Mouse (Mus musculus) embryonic facial prominence, embryonic 14.5 days (tissue): ENCODE measurements at regions not wholly inside any gene's neighbourhood (a gene's known extent, or its start where the extent isn't known, plus 50 kb on each side); places are given as distances from the start of the nearest gene placed in this dataset.

ENCODE experiments used
- ATAC-seq: fragments of 200-750 bp; cut with Nextera tagmentation; 2 replicates; pipeline ENCODE4 v1.8.0; 2017; ENCODE audit warnings: low read depth, moderate number of reproducible peaks, moderate TSS enrichment
- DNase-seq: peaks from one replicate; pipeline ENCODE4 v3.0.0-alpha.2; 2015; ENCODE audit warnings: low spot score
- H3K27ac ChIP-seq: fragments of 300-500 bp; sonication (generic); replicated peaks from 2 replicates; pipeline ENCODE4 v1.5.1; 2014; ENCODE audit warnings: low read depth, mild to moderate bottlenecking, low read length, moderate library complexity
- H3K27me3 ChIP-seq: fragments of 300-500 bp; sonication (generic); replicated peaks from 2 replicates; pipeline ENCODE4 v1.6.1; 2014; ENCODE audit warnings: low read length; ENCODE audit not compliant: control insufficient read depth, insufficient read depth
- H3K36me3 ChIP-seq: fragments of 300-500 bp; sonication (generic); 2 replicates; pipeline ENCODE4 v1.6.1; 2014; ENCODE audit warnings: low read length, mixed read lengths; ENCODE audit not compliant: control insufficient read depth, insufficient read depth
- H3K4me1 ChIP-seq: fragments of 300-500 bp; sonication (generic); 2 replicates; pipeline ENCODE4 v1.6.1; 2014; ENCODE audit warnings: antibody characterized with exemption, low read length; ENCODE audit not compliant: control insufficient read depth, insufficient read depth
- H3K4me2 ChIP-seq: fragments of 300-500 bp; sonication (generic); 2 replicates; pipeline ENCODE4 v1.6.1; 2014; ENCODE audit warnings: low read depth, mild to moderate bottlenecking, low read length, moderate library complexity, mixed read lengths
- H3K4me3 ChIP-seq: fragments of 300-500 bp; sonication (generic); 2 replicates; pipeline ENCODE4 v1.5.1; 2014; ENCODE audit warnings: low read depth, mild to moderate bottlenecking, low read length
- H3K9ac ChIP-seq: fragments of 300-500 bp; sonication (generic); 2 replicates; pipeline ENCODE4 v1.6.1; 2014; ENCODE audit warnings: low read depth, mild to moderate bottlenecking, low read length, moderate library complexity, mixed read lengths
- H3K9me3 ChIP-seq: fragments of 300-500 bp; sonication (generic); 2 replicates; pipeline ENCODE4 v1.6.1; 2016; ENCODE audit warnings: low read length; ENCODE audit not compliant: control insufficient read depth
- WGBS: fragments of 180-500 bp; shearing (Covaris S2); extraction: QIAGEN DNeasy Blood & Tissue Kit; methylation state at CpG from one replicate; pipeline ENCODE4 v1.1.7; 2014; 5-methylcytosine and 5-hydroxymethylcytosine counted together

DNA sequence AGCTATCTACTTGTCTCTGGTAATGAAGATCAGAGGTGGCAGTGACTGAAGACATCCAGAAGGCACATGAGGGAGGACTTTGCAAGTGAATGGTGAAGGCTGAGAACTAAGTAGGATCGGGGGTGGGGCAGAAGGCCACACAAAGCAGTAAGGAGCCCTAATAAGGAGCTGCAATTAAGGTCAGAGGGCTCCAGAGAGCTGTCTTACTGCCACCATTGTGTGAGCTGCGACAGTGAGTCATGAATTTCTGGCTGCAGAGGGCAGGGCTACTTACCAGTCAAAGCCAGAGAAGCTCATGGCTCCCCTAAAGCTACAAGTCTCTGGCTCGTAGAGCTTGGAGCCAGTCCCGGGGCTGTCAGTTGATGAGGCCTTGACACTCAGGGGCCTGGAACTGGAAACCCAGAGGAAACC is 172.1 kb downstream of the Shq1 start:
- no peak overlapping the region for H3K27ac ChIP-seq
- H3K4me1 ChIP-seq, result peaks cover 39% of the 10 kb centered on the region
- H3K9me3 ChIP-seq, result no peaks in the 10 kb centered on the region
- H3K27me3 ChIP-seq, result no peaks in the 10 kb centered on the region; the same call in 1 of the 2 replicates
- H3K4me3 ChIP-seq, result no peak overlapping the region
- 51% methylated on average over 4 of the region's 4 CpGs for WGBS
- H3K36me3 ChIP-seq, result no peaks in the 10 kb centered on the region
- no peak overlapping the region for H3K9ac ChIP-seq
- no peak overlapping the region for H3K4me2 ChIP-seq
- ATAC-seq (no peak), DNase-seq (no peak)

DNA sequence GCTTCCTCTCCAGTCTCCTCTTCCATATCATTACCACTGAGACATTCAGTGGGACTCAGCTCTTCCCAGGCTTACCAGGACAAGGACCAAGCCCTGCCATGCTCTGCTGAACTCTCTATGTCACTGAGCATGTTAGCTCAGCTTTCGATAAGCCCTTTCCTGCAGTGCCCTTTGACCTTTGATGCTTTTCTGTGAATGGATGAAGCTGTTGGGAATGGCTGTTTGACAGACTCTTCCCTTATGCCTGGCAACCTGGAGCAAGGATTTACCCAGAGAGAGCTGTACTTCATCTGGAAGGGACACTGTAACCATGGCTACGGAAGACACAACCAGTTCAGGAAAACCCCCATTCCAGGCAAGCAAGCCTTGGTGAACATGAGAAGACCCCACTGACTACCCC is 172.8 kb downstream of the Shq1 start:
- Histone ChIP-seq H3K27ac (no peak overlapping the region), H3K27me3 (no peaks in the 10 kb centered on the region; the same call in 1 of the 2 replicates), H3K4me3 (no peak overlapping the region), H3K4me2 (no peak overlapping the region), H3K36me3 (no peaks in the 10 kb centered on the region), H3K9ac (no peak overlapping the region), H3K4me1 (peaks cover 35% of the 10 kb centered on the region), H3K9me3 (no peaks in the 10 kb centered on the region)
- DNase-seq (no peak), ATAC-seq (no peak)
- 69% methylated on average over 2 of the region's 2 CpGs for WGBS

DNA sequence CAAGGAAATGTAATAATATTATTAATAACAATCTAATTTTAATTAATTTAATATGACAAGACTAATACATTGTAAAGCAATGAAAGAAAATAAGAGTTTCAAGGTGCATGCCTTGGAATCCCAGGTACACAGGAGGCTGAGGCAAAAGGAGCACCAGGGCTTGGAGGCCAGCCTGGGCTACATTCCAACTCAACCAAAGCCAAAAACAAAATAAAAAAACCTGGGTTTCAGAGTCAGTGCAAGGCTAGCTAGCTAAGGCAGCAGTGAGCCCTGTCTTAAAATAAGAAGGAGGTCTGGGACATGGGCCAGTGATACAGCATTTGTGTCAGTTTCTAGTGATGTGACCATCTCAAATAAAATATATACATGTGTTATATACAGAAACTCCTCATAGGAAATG is 174.8 kb downstream of the Shq1 start:
- no peak overlapping the region for H3K27ac ChIP-seq

DNA sequence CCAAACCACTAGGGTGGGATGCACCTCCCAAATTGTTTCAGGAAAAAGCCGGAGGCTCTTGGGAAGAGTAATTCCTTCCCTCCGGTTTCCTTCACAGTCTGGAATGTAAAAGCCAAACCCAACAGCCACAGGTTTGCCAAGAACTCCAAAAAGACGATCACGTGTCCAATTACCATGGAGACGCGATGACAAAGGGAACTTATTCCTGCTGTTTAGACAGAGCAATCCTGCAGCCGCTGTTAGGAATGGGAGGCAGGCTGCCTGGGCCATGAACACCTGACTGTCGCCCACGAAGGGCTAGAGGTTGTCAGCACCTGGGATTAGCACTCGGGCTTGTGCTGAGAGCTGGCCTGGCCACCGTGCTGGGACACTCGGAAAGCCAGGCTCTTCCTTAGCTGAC is 175.8 kb downstream of the Shq1 start:
- Histone ChIP-seq H3K9me3 (no peaks in the 10 kb centered on the region), H3K27me3 (no peaks in the 10 kb centered on the region; the same call in 1 of the 2 replicates), H3K4me3 (no peak overlapping the region), H3K9ac (no peak overlapping the region), H3K4me1 (peaks cover 6% of the 10 kb centered on the region; the same call in 1 of the 2 replicates), H3K27ac (no peak overlapping the region), H3K36me3 (no peaks in the 10 kb centered on the region), H3K4me2 (peak overlapping the region; percentile 6; the same call in 1 of the 2 replicates)
- ATAC-seq, result peak; percentile 79
- WGBS, result 36% methylated on average over 12 of the region's 12 CpGs
- DNase-seq, result peak; percentile 94

More for the DNA sequence above, 174.8 kb downstream of the Shq1 start:
- H3K9ac ChIP-seq, result no peak overlapping the region
- H3K4me2 ChIP-seq, result no peak overlapping the region
- no peaks in the 10 kb centered on the region for H3K9me3 ChIP-seq
- H3K27me3 ChIP-seq, result no peaks in the 10 kb centered on the region; the same call in 1 of the 2 replicates
- DNase-seq, result no peak
- no peak for ATAC-seq
- H3K36me3 ChIP-seq, result no peaks in the 10 kb centered on the region
- peaks cover 16% of the 10 kb centered on the region for H3K4me1 ChIP-seq
- H3K4me3 ChIP-seq, result no peak overlapping the region

DNA sequence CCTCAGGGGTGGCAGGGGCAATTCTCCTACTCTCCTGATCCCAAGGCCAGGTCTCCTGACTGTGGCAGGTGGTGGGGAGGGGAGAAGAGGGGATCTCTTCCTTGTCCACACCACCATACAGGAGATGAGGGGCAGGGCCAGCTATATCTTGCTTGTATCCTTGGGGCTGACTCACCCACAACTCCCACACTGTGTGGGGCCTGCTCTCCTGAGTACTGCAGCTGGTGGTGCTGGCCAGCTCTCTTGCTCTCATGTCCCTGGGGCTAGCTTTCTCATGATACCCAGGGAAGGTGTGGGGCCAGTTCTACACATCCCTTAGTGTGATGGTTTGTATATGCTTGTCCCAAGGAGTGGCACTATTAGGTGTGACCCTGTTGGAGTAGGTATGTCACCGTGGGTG is 177.4 kb downstream of the Shq1 start:
- ATAC-seq, result no peak
- H3K9me3 ChIP-seq, result no peaks in the 10 kb centered on the region
- H3K4me3 ChIP-seq, result no peak overlapping the region
- no peak overlapping the region for H3K4me2 ChIP-seq
- no peaks in the 10 kb centered on the region for H3K36me3 ChIP-seq
- no peak for DNase-seq
- WGBS, result 68% methylated on average over 1 of the region's 1 CpGs
- no peaks in the 10 kb centered on the region for H3K27me3 ChIP-seq
- H3K27ac ChIP-seq, result no peak overlapping the region
- H3K4me1 ChIP-seq, result 0 out of 2 replicates have a peak, but pooled peaks cover 4% of the 10 kb centered on the region
- H3K9ac ChIP-seq, result no peak overlapping the region

DNA sequence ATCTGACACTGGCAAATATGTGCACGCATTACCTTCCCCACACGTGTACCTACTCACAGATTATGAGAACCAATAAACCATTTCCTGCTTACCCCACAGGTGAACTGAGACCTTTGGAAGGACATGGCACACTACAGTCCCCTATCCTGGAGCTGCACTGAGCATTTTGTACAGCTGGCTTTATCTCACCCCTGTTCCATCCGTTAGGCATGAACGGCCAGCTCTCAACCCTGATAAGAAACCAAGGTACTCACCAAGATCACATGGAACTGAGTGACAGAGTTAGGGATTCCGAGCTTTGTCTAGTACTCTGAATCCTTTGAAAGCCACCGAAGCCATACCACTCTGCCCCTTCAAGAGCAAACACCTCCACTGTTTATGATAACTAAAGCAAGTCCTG is 179.1 kb downstream of the Shq1 start:
- 87% methylated on average over 6 of the region's 6 CpGs for WGBS
- Histone ChIP-seq H3K9me3 (no peaks in the 10 kb centered on the region), H3K4me3 (no peak overlapping the region), H3K27me3 (no peaks in the 10 kb centered on the region), H3K36me3 (no peaks in the 10 kb centered on the region), H3K4me2 (no peak overlapping the region), H3K27ac (no peak overlapping the region), H3K4me1 (0 out of 2 replicates have a peak, but pooled peaks cover 4% of the 10 kb centered on the region), H3K9ac (no peak overlapping the region)
- DNase-seq, result no peak
- ATAC-seq, result no peak

DNA sequence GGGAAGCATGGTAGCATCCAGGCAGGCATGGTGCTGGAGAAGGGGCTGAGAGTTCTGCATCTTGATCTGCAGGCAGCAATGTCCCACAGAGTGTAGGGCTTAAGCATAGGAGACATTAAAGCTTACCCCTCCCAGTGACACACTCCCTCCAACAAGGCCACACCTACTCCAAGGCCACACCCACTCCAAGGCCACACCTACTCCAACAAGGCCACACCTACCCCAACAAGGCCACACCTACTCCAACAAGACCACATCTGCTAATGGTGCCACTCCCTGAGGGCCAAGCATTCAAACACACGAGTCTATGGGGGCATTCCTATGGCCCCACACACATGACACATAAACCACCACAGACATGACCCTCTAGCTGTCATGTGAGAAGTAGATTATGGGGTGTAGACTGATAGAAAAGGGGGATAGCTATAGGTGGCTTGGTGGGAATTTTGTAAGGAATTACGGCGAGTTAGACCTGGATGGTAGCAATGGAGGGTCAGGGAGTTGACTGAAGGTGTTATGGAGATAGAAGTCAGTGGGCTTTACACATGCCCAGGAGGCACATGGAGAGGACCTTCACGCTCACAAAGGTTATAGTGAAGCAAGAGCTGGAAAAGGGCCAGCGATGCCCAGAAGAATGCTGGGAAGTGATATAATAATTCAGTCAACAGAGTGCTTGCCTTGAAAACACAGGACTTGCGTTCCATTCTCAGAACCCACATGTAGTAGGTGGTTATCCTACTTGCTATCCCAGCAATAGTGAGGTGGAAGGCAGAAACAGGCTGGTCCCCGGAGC is 179.8 kb downstream of the Shq1 start:
- Histone ChIP-seq H3K27ac (no peak overlapping the region), H3K4me2 (no peak overlapping the region), H3K4me3 (no peak overlapping the region), H3K9me3 (no peaks in the 10 kb centered on the region), H3K9ac (no peak overlapping the region), H3K27me3 (no peaks in the 10 kb centered on the region), H3K36me3 (no peaks in the 10 kb centered on the region), H3K4me1 (0 out of 2 replicates have a peak, but pooled peaks cover 4% of the 10 kb centered on the region)
- DNase-seq, result no peak
- no peak for ATAC-seq
- WGBS, result 93% methylated on average over 7 of the region's 7 CpGs

DNA sequence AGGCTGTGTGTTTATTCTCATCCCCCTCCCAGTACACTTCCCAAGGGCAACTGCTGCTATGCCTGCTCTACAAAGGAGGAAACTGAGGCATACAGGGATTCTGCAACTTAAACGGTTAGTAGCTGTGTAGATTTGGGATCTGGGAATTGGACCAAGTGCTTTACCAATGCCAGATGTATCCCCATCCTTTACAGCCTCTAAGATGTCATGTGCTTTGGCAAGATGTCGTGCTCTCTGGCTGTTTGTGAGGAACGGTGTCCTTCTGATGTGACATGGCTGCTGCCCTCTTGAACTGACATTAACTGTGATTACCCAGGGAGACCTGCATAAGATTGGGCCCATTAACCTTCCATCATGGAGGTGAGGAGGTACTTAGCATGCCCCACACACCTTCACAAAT is 187.1 kb downstream of the Shq1 start:
- H3K27me3 ChIP-seq, result no peaks in the 10 kb centered on the region
- ATAC-seq, result no peak
- 39% methylated on average over 3 of the region's 3 CpGs for WGBS

More for the DNA sequence above, 187.1 kb downstream of the Shq1 start:
- Histone ChIP-seq H3K27ac (peak overlapping the region; percentile 57), H3K9me3 (peaks cover 14% of the 10 kb centered on the region), H3K9ac (no peak overlapping the region), H3K4me3 (no peak overlapping the region), H3K4me2 (peak overlapping the region; percentile 28), H3K4me1 (peaks cover 27% of the 10 kb centered on the region), H3K36me3 (no peaks in the 10 kb centered on the region)
- DNase-seq, result peak; percentile 73
